Mouse (Mus musculus) heart, embryonic 13.5 days (tissue): ENCODE data around the gene 1110051M20Rik. TPM values are rescaled to one million over a fixed set of nuclear protein-coding genes. Genes with fewer than 3 reads are reported as not detected.

Experiments
- ATAC-seq: fragments of 200-750 bp; cut with Nextera tagmentation; 2 replicates; pipeline ENCODE4 v1.8.0; 2017; ENCODE audit warnings: moderate TSS enrichment; ENCODE audit not compliant: insufficient number of reproducible peaks, low FRiP score, low TSS enrichment; ENCODE audit errors: extremely low read depth
- H3K27ac ChIP-seq: fragments of 300-500 bp; sonication (generic); replicated peaks from 2 replicates; pipeline ENCODE4 v1.5.1; 2015; ENCODE audit warnings: moderate library complexity, mild to moderate bottlenecking, inconsistent platforms
- H3K27me3 ChIP-seq: fragments of 300-500 bp; sonication (generic); replicated peaks from 2 replicates; pipeline ENCODE4 v1.6.1; 2015; ENCODE audit warnings: mild to moderate bottlenecking, inconsistent platforms
- H3K36me3 ChIP-seq: fragments of 300-500 bp; sonication (generic); 2 replicates; pipeline ENCODE4 v1.6.1; 2015; ENCODE audit warnings: mild to moderate bottlenecking, inconsistent platforms
- H3K4me1 ChIP-seq: fragments of 300-500 bp; sonication (generic); 2 replicates; pipeline ENCODE4 v1.6.1; 2015; ENCODE audit warnings: inconsistent platforms
- H3K4me2 ChIP-seq: fragments of 300-500 bp; sonication (generic); 2 replicates; pipeline ENCODE4 v1.6.1; 2015; ENCODE audit warnings: inconsistent platforms, mild to moderate bottlenecking, moderate library complexity
- H3K4me3 ChIP-seq: fragments of 300-500 bp; sonication (generic); 2 replicates; pipeline ENCODE4 v1.5.1; 2015; ENCODE audit warnings: moderate library complexity, mild to moderate bottlenecking, inconsistent platforms
- H3K9ac ChIP-seq: fragments of 300-500 bp; sonication (generic); 2 replicates; pipeline ENCODE4 v1.6.1; 2015; ENCODE audit warnings: inconsistent platforms, mild to moderate bottlenecking, moderate library complexity
- H3K9me3 ChIP-seq: fragments of 300-500 bp; sonication (generic); 2 replicates; pipeline ENCODE4 v1.6.1; 2016; ENCODE audit warnings: inconsistent platforms
- WGBS: fragments of 180-500 bp; shearing (Covaris S2); methylation state at CpG from one replicate; pipeline ENCODE4 v1.1.7; 2015; ENCODE audit warnings: mixed read lengths; 5-methylcytosine and 5-hydroxymethylcytosine counted together
- polyA plus RNA-seq: library from polyadenylated mRNA; unstranded; fragments of >200 nt; fragmentation: Nextera tagmentation; extraction: Ambion mirVana; gene quantifications from 2 replicates; pipeline ENCODE4 v1.2.1, GENCODE M21; 2015

Gene 1110051M20Rik
- polyA plus RNA-seq, 1 experiment from 2014 or later: 36.3 TPM

GRCm38 (mm10) chr2:91339591-91339990, 104.9 kb downstream of the 1110051M20Rik start:
- Histone ChIP-seq H3K36me3 (no peaks in the 10 kb centered on the region; the same call in 1 of the 2 replicates), H3K4me3 (no peak overlapping the region)
- WGBS: 89% methylated on average over 2 of the region's 2 CpGs

GRCm38 (mm10) chr2:91335128-91335527, 109.4 kb downstream of the 1110051M20Rik start:
- ATAC-seq: no peak
- H3K9ac ChIP-seq: no peak overlapping the region
- peaks cover 9% of the 10 kb centered on the region; the same call in 1 of the 2 replicates for H3K4me1 ChIP-seq
- no peak overlapping the region for H3K4me2 ChIP-seq
- H3K4me3 ChIP-seq: no peak overlapping the region
- WGBS: 46% methylated on average over 4 of the region's 4 CpGs
- H3K27ac ChIP-seq: no peak overlapping the region
- no peaks in the 10 kb centered on the region for H3K36me3 ChIP-seq
- no peaks in the 10 kb centered on the region for H3K27me3 ChIP-seq
- no peaks in the 10 kb centered on the region for H3K9me3 ChIP-seq

More at GRCm38 (mm10) chr2:91339591-91339990, 104.9 kb downstream of the 1110051M20Rik start:
- Histone ChIP-seq H3K27ac (no peak overlapping the region), H3K4me2 (no peak overlapping the region), H3K27me3 (no peaks in the 10 kb centered on the region), H3K4me1 (peaks cover 6% of the 10 kb centered on the region; the same call in 1 of the 2 replicates), H3K9me3 (no peaks in the 10 kb centered on the region), H3K9ac (no peak overlapping the region)
- ATAC-seq: no peak

- WGBS: 78% methylated on average over 7 of the region's 7 CpGs
- no peak overlapping the region for H3K27ac ChIP-seq
These were observed 113.3 kb downstream of the 1110051M20Rik start for GRCm38 (mm10) chr2:91331051-91331843.

GRCm38 (mm10) chr2:91329996-91330738, 114.3 kb downstream of the 1110051M20Rik start:
- WGBS: 77% methylated on average over 8 of the region's 8 CpGs
- no peak for ATAC-seq
- H3K9me3 ChIP-seq: no peaks in the 10 kb centered on the region

More at GRCm38 (mm10) chr2:91331051-91331843, 113.3 kb downstream of the 1110051M20Rik start:
- no peak overlapping the region for H3K4me2 ChIP-seq
- H3K9ac ChIP-seq: no peak overlapping the region
- H3K36me3 ChIP-seq: no peaks in the 10 kb centered on the region
- ATAC-seq: no peak
- no peaks in the 10 kb centered on the region for H3K27me3 ChIP-seq
- no peak overlapping the region for H3K4me3 ChIP-seq
- no peaks in the 10 kb centered on the region for H3K9me3 ChIP-seq
- H3K4me1 ChIP-seq: peaks cover 9% of the 10 kb centered on the region; the same call in 1 of the 2 replicates

GRCm38 (mm10) chr2:91328729-91329125, 115.8 kb downstream of the 1110051M20Rik start:
- Histone ChIP-seq H3K27me3 (no peaks in the 10 kb centered on the region), H3K27ac (no peak overlapping the region), H3K9ac (no peak overlapping the region), H3K36me3 (no peaks in the 10 kb centered on the region), H3K4me3 (no peak overlapping the region), H3K4me1 (no peaks in the 10 kb centered on the region; the same call in 1 of the 2 replicates), H3K9me3 (no peaks in the 10 kb centered on the region), H3K4me2 (no peak overlapping the region)
- WGBS: 93% methylated on average over 3 of the region's 3 CpGs
- no peak for ATAC-seq

More at GRCm38 (mm10) chr2:91329996-91330738, 114.3 kb downstream of the 1110051M20Rik start:
- Histone ChIP-seq H3K4me2 (no peak overlapping the region), H3K36me3 (no peaks in the 10 kb centered on the region), H3K27me3 (no peaks in the 10 kb centered on the region), H3K4me3 (no peak overlapping the region), H3K27ac (no peak overlapping the region), H3K9ac (no peak overlapping the region), H3K4me1 (peaks cover 8% of the 10 kb centered on the region; the same call in 1 of the 2 replicates)

- Histone ChIP-seq H3K4me1 (no peaks in the 10 kb centered on the region; the same call in 1 of the 2 replicates), H3K9ac (no peak overlapping the region), H3K27ac (no peak overlapping the region), H3K9me3 (no peaks in the 10 kb centered on the region), H3K36me3 (no peaks in the 10 kb centered on the region), H3K4me3 (no peak overlapping the region), H3K27me3 (no peaks in the 10 kb centered on the region), H3K4me2 (no peak overlapping the region)
- ATAC-seq: no peak
- WGBS: 67% methylated on average over 12 of the region's 12 CpGs
These were observed 116.4 kb downstream of the 1110051M20Rik start for GRCm38 (mm10) chr2:91327968-91328728.

GRCm38 (mm10) chr2:91326746-91327350, 117.7 kb downstream of the 1110051M20Rik start:
- H3K4me2 ChIP-seq: no peak overlapping the region
- H3K9me3 ChIP-seq: no peaks in the 10 kb centered on the region
- 85% methylated on average over 13 of the region's 13 CpGs for WGBS
- no peak overlapping the region for H3K9ac ChIP-seq
- no peak for ATAC-seq
- H3K27me3 ChIP-seq: no peaks in the 10 kb centered on the region
- no peaks in the 10 kb centered on the region; the same call in 1 of the 2 replicates for H3K4me1 ChIP-seq
- no peak overlapping the region for H3K4me3 ChIP-seq
- no peaks in the 10 kb centered on the region for H3K36me3 ChIP-seq
- no peak overlapping the region for H3K27ac ChIP-seq

- H3K4me3 ChIP-seq: no peak overlapping the region
- H3K9me3 ChIP-seq: no peaks in the 10 kb centered on the region
- H3K27ac ChIP-seq: no peak overlapping the region
- no peaks in the 10 kb centered on the region; the same call in 1 of the 2 replicates for H3K4me1 ChIP-seq
- no peaks in the 10 kb centered on the region for H3K36me3 ChIP-seq
- H3K9ac ChIP-seq: no peak overlapping the region
- no peak for ATAC-seq
- WGBS: 51% methylated on average over 15 of the region's 15 CpGs
- H3K27me3 ChIP-seq: no peaks in the 10 kb centered on the region
- H3K4me2 ChIP-seq: no peak overlapping the region
These were observed 119.6 kb downstream of the 1110051M20Rik start for GRCm38 (mm10) chr2:91324761-91325421.

- no peak overlapping the region for H3K27ac ChIP-seq
- H3K27me3 ChIP-seq: no peaks in the 10 kb centered on the region
- H3K36me3 ChIP-seq: no peaks in the 10 kb centered on the region
- H3K4me3 ChIP-seq: no peak overlapping the region
- H3K4me2 ChIP-seq: no peak overlapping the region
- ATAC-seq: no peak
- no peaks in the 10 kb centered on the region; the same call in 1 of the 2 replicates for H3K4me1 ChIP-seq
- no peaks in the 10 kb centered on the region for H3K9me3 ChIP-seq
- WGBS: 69% methylated on average over 1 of the region's 1 CpGs
- H3K9ac ChIP-seq: no peak overlapping the region
These were observed 120.2 kb downstream of the 1110051M20Rik start for GRCm38 (mm10) chr2:91324346-91324745.

- H3K27ac ChIP-seq: no peak overlapping the region
These were observed 122.0 kb downstream of the 1110051M20Rik start for GRCm38 (mm10) chr2:91322490-91322889.

More at GRCm38 (mm10) chr2:91322490-91322889, 122.0 kb downstream of the 1110051M20Rik start:
- Histone ChIP-seq H3K9me3 (no peaks in the 10 kb centered on the region), H3K4me1 (no peaks in the 10 kb centered on the region; the same call in 1 of the 2 replicates), H3K27me3 (no peaks in the 10 kb centered on the region), H3K9ac (no peak overlapping the region), H3K4me2 (no peak overlapping the region), H3K4me3 (no peak overlapping the region), H3K36me3 (no peaks in the 10 kb centered on the region)
- ATAC-seq: no peak
- 76% methylated on average over 4 of the region's 4 CpGs for WGBS
